19 mouse cellular contexts compared by ENCODE assay signal in genomic region chr8:126300350-126300749, GRCm38 (mm10). TPM values are rescaled to one million over a fixed set of nuclear protein-coding genes. Genes with fewer than 3 reads are reported as not detected.
"Had no signal": no experiment of that assay in that cellular context is flagged by ENCODE, and none has a peak within 500 bp of the region (broad histone marks: within the 10 kb centered on the region; RNA-seq: fewer than 3 reads in every experiment).

No protein-coding gene starts in this region.

- H3K27ac ChIP-seq: kidney, embryonic 15.5 days; limb, embryonic 10.5 days; liver, embryonic 15.5 days; midbrain, embryonic 13.5 days; neural tube, embryonic 13.5 days; stomach, embryonic 15.5 days had no signal

- H3K4me1 ChIP-seq: liver, embryonic 15.5 days had no signal

- DNase-seq: kidney, adult 2 months; kidney, postnatal 14 days; layer of hippocampus, adult 9-11 months; layer of hippocampus, postnatal 36 days; lung, adult 2 months; lung, postnatal 36 days; thymus, adult 2 months; thymus, postnatal 25 days had no signal

- H3K4me3 ChIP-seq: kidney, embryonic 15.5 days; limb, embryonic 10.5 days; liver, embryonic 15.5 days; midbrain, embryonic 13.5 days; neural tube, embryonic 13.5 days; stomach, embryonic 15.5 days had no signal

- ATAC-seq: lung, postnatal 0 days; midbrain, embryonic 13.5 days had no signal

- H3K9ac ChIP-seq: kidney, embryonic 15.5 days; liver, embryonic 15.5 days; midbrain, embryonic 13.5 days; neural tube, embryonic 13.5 days; stomach, embryonic 15.5 days had no signal

- H3K9me3 ChIP-seq: kidney, embryonic 15.5 days; limb, embryonic 10.5 days; liver, embryonic 15.5 days; midbrain, embryonic 13.5 days; neural tube, embryonic 13.5 days; stomach, embryonic 15.5 days had no signal

- H3K36me3 ChIP-seq: kidney, embryonic 15.5 days; limb, embryonic 10.5 days; liver, embryonic 15.5 days; midbrain, embryonic 13.5 days; neural tube, embryonic 13.5 days; stomach, embryonic 15.5 days had no signal

- H3K4me2 ChIP-seq: kidney, embryonic 15.5 days; liver, embryonic 11.5 days; liver, embryonic 15.5 days; neural tube, embryonic 13.5 days; stomach, embryonic 15.5 days had no signal

RNA-seq across cellular contexts. Expression of gene Slc35f3, which starts 2.0 kb away (rescaled TPM):
- total RNA-seq: megakaryocyte progenitor cell, adult 5-6 weeks; monocyte, adult 5-6 weeks had no signal
- polyA plus RNA-seq: liver, embryonic 15.5 days; spleen, adult 2 months had no signal
